Mouse (Mus musculus): ENCODE measurements around the gene Zswim4.

The Zswim4 gene

DNA sequence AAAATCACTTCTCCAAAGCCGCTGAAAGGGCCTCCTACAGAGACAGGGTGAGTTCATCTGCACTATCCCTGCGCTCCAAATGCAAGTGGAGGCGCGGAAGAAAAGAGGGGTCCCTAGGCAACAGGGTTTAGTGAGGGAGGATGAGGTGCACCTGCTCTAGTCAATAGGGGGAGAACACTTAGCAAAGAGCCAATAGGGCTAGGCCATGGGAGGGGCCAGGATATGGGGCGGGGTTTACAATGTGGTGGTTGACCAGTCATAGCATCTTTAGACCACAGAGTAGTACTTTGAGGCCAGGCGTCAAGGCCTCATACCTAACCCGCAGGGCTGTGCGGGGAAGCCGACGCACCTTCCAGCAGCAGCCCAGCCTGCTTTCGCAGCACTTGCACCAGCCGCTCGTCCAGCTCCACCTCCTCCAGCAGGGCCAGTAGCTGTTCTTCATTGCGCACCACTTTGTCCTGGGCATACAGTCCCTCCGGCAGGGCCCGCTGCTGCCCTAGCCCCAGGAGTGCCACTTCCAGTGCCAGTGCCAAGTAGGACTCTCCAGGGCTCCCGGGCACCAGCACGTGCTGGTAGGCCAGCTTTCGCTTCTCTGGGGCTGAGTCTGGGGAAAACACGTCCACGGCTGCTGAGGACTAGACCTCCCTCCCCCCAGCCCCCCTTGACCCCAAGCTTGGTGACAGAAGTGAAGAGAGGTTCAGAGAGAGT lies 13.4 kb downstream of the Zswim4 start:
- no peak for DNase-seq

DNA sequence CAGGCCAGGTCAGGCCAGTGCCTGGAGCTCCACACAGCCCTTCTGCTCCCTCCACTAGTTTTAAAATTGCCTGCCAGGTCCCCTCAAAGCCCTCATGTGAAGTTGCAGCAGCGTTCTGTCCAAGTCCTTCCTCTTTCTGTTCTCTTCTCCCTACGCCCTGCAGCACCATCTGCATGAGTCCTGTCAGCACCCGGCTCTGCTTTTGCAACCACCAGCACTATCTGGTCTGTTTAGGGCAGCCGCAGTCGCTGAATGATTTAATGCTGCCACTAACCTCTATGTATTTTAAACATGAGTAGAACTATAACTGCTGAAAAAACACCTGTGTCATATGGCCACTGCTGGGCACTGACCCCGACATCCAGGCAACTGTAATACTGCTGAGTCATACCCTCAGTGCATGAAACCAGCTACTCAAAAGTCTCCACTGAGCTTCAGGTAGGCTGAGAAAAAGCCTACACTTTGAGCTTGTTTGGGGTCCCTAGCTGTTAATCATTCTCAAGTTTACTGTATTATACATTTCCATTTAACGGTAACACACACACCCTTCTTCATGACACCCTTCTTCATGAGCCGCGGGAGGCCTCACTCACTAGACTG lies 14.2 kb downstream of the Zswim4 start:
- no peak for DNase-seq

DNA sequence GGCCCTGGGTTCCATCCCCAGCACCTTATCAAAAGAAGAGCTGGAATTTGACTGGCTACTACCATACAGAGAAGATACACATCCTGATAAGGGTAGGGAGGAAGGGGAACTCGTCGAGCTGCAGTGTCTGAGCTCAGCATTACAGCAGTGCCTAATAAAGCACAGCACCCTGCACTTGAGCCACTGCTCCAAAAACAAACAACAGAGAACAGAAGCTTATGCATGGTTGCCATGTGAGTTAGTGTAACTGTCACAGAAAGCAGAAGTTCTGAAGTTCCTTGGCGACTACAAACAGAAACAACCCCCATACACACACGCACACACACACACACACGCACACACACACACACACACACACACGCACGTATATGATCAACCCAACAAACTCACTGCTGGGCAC lies 16.8 kb downstream of the Zswim4 start:
- no peak for DNase-seq

DNA sequence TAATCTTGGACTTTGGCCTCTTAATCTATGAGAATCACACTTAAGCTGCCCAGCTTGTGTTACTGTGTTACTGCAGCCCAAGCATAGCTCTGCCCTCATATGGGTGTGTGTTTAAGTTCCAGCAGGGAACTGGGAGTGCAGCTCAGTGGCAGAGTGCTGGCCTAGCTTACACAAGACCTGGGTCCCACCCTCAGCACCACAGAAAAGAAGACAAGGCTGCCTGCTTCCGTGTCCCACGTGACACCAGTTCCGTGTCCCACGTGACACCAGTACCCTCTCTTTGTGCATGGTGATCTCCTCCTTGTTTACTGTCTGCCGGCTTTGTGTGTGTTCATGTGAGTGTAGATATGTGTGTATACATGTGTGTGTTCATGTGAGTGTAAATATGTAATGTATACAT lies 18.7 kb downstream of the Zswim4 start:
- no peak for DNase-seq

DNA sequence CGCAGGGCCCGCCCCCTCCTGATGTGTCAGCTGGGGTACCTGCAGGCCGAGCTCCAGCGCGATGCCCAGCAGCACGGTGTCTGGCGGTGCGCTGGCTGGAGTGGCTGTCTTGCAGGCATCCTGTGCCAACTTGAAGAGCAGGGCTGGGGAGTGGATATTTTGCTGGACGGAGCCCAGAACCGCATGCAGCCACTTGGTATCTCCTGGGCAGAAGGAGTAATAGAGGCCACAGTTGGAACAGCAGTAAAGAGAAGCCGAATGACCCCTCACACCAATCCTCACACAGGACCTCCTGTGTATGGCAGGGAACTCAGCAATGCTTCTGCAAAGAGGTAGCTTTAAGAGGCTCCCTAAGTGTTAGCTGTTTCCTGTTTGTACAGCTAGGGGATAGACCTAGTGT lies 19.6 kb downstream of the Zswim4 start:
- no peak for DNase-seq

DNA sequence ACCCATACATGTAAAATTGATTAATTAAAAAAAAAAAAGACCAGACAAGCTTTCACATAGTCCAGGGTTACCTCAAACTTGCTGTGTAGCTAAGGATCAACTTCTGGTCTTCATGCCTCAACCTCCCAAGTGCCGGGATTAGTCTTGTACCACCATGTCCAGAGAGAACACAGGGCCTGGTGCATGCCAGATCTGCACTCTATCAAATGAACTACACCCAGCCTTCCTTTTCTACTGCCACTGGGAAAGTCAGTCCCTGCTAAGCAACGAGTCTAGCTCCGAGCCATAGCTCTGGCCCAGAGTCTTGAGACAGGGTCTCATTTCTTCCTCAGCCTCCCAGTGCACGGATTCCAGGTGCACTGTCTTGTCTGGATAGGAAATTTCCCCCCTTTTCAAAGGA lies 23.6 kb downstream of the Zswim4 start:
- DNase-seq = no peak

DNA sequence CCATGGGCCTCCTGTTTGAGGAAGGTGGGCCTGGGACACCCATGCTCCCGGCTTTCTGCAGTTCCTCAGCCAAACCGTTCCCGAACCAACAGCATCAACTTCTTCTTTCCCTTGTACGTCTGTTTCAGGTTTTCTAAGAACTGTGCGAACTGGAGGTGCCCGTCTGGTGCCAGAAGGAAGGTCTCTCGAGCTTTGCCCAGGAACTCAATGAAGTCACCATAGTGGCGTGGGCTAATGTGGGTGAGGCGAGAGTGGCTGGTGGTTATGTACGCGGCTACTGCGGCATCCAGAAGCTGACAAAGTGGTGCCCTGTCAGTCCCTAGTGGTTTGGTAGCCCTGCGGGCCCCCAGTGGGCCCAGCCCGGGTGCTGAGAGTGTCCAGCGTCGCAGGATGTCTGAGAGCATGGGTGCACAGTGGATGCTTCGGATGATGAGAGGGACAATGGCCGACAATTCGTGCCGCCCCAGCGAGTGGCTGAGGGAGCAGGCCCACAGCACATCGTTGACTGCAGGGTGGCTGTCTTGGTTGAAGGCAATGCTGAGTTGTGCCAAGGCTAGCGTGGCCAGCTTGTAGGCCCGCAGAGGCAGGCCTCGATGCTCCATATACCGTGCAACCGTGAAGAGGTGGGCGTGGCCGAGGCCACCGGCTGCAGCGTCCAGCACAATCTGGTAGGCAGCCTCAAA lies 24.8 kb downstream of the Zswim4 start:
- DNase-seq = no peak

DNA sequence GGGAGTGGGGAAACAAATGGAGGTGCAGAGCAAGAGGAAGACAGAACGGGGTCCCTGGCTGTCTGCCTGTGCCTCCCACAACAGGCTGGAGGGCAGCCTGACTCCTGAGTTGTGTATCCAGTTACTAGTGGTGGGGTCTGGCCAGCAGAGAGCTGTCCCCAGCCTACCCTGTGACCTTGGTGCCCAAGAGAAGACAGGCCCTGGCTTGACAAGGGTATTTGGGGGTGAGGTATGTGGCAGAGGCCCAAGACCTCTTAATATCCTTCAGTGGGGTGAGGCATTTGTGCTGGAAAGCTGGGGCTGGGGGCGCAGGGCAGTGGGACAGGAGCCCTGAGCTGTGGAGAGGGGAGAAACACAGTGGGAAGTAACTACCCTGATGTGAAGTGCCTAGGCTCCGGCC lies 25.7 kb downstream of the Zswim4 start:
- no peak for DNase-seq

DNA sequence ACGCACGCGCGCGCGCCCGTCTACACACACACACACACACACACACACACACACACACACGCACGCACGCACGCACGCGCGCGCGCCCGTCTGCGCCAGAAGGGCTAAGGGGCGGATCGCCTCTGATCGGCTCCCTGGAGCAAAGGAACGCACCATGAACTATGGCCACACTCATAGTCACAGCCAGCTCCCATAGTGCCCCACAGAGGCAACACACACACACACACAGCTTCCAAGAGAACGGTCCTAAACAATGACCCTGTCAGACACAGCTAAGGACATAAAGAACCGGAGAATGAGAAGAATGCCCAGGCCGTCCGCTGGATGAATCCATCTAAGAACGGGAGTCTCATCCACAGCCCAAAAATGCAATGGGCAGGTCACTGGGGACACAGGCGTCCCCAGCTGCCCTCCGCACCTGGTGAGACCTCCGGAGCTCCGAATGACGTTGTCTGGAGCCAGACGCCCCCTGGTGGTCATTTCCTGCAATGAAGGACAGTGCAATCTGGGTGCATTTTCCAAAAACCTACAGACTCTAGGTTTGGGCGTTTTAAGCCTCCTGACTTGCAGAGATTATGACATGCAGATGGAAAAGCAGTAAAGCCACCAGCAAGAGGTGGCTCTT lies 26.6 kb downstream of the Zswim4 start:
- DNase-seq = peak; percentile 78

DNA sequence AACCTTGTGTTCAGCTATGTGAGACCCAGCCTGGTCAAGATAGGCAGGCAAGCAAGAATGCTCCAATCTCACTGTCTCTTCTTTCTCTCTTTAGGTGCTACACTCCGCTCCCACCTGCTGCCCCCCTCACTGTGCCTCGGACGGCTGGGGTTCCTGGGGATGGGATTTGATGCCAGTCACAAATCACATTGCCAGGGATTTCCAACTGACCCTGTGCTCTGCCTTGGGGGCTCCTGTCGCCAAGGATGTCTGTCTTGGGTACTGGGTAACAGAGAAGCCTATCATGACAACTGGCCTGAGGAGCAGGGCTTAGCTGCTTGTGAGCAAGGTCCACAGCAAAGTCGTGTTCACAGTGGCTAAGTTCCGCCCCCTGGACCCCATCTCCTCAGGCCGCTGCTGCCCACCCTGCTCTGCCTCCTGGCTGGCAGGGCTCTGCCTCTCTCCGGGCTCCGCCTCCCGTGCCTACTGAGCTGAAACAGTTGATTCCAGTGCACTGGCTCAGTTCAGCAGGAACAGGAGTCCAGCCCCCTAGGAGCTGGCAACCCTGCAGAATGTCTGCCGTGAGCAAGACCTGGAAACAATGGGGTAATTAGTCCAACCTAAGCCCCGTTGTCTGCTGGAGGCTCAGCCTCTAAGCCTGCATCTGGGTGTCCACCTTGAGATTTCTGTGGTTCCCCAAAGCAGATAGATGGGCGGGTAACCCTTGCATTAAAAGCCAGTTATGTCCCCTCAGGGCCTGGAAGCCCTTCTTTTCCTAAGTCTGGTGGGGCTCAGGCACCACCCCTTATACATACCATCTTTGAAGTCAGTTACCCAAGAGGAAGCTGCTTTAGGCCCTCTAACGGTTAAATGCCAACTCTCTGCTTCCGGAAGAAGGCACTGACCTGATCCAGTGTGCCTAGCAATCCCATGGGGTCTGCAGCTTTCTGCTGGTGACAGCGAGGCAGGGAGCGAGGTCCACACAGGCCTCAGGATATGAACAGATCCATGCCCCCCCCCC lies 28.2 kb downstream of the Zswim4 start:
- no peak for DNase-seq

DNA sequence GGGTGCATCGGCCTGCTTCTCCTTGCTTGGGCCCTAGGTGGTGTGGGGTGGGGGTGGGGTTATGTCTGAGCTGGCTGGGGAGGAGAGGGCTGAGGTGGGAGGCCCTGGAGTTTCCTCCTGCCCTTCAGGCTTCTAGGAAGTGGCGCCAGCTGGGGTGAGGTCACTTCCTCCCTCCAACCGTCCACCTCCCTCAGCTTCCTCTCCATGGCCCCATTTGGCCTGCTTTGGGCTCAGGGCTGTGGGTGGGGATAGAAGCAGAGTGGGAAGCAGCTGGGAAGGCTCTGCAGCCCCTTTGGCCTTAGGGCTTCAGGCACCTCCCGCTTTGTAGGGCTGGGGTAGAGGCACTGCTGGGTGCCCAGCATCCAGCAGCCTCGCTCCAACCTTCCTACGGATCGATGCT lies 29.0 kb downstream of the Zswim4 start:
- no peak for DNase-seq

DNA sequence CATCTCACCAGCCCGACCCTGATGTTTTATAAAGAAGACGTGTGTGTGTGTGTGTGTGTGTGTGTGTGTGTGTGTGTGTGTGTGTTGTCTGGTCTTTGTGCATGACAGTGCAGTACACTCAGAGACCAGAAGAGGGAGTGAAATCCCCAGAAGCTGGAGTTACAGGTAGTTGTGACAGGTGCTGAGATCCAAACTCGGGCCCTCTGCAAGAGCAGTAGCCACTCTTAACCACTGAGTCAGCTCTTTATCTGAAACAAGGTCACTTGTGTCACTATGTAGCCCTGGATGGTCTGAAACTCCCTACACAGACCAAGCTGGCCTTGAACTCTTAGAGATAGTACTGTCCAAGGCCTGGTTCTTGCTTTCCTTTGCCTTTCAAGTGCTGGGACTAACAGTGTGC lies 30.2 kb downstream of the Zswim4 start:
- DNase-seq = no peak

DNA sequence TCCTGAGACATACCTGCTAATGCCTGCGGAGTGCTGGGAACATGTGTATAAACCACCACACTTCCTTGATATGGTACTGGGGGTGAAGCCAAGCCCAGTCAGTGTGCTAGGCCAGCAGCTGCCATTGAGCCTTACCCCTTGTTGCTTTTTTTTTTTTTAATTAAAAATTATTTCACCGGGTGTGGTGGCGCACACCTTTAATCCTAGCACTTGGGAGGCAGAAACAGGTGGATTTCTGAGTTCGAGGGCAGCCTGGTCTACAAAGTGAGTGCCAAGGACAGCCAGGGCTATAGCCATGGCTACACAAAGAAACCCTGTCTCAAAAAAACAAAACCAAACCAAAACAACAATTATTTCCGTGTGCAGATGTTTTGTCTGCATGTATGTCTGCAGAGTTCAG lies 31.8 kb downstream of the Zswim4 start:
- no peak for DNase-seq

DNA sequence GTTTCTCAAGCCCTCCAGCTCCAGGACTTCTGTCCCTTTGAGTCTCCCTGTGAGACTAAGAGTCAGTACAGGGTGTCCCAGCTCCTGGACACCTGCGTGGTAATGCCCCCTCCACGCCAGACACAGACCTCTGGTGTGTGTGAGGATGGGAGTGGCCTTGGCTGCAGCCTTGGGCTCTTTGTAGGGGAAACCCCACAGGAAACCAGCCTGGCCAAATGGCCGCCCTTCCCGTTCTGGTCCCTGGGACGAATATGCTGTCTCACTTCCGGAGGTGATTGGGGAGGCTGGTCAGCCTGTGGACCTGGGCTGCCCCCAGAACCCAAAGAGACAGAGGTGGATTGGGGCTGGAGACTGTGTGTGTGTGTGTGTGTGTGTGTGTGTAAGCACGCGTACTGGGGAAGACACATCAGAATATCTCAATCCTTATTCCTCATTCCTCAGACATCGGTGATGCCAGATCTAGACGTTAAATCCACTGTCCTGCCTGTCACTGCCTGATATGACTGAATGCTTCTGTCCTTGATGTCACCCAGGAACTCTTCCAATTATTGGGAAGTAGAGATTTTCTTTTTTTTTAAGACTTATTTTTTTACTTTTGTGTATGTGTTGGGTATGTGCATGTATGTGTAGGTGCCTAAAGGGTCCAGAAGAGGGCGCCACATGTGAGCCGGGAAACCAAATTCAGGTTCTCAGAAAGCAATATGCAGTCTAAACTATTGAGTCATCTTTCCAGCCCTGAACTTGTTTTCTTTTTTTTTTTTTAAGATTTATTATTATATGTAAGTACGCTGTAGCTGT lies 32.7 kb downstream of the Zswim4 start:
- no peak for DNase-seq

DNA sequence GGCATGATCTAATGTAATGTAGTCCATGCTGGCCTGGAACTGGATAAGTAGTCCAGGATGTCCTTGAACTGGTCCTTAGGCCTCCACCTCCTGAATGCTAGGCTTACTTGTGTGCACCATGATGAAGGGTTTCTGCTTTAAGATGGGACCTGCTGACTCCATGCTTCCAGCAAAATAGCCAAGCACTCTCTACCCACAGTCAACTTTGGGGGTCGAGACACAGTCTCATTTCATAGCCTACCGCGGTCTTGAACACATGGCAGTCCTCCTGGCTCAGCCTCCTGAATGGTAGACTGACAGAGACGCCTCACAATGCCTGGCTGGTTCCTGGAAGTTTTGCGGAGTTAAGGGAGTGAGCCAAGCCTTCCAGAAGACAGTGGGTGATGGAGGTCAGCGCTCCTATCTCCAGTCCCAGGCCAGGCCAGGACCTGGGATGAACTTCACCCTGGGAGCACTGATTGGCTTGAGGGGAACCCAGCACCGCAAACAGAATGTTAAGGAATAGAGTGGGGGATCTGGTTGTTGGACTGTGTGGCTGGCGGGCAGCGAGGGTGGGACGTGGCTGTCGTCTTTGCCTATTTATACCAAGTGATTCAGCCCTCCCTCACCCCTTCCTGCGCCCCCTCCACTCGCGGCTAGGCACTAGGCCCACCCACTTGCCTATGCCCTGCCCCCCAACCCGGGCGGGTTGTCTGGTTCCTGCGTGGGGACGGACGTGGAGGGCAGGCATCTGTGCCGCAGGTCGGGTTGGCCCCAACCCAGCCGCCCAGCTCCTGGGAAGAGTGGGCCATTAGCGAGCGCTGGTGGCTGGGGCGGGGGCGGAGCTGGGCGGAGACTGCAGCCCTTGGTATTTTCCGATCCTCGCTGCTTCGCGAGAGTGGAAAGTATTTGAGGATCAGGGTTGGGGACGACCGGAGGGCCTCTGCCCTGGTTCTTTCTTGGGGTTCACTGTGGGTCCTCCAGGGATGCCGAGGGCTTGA lies 33.6 kb downstream of the Zswim4 start:
- DNase-seq = no peak

DNA sequence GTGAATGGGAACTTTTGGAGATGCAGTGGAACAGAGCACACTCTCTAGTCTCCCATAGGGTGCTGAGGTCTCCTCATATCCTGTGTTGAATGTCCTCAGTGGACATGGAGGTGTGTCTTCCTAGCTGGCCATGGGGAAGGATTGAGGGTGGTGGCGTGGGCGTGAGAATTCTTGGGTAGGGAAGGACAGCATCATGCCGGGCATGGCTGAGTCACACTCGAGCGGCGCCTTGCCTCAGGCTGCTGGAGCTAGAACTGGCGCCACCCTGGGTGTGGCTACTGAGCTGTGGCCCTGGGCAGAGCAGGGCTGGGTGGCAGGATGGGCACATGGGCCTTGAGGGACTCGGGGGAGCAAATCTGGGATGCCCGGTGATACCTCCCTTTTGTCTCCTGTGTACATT lies 34.4 kb downstream of the Zswim4 start:
- no peak for DNase-seq

DNA sequence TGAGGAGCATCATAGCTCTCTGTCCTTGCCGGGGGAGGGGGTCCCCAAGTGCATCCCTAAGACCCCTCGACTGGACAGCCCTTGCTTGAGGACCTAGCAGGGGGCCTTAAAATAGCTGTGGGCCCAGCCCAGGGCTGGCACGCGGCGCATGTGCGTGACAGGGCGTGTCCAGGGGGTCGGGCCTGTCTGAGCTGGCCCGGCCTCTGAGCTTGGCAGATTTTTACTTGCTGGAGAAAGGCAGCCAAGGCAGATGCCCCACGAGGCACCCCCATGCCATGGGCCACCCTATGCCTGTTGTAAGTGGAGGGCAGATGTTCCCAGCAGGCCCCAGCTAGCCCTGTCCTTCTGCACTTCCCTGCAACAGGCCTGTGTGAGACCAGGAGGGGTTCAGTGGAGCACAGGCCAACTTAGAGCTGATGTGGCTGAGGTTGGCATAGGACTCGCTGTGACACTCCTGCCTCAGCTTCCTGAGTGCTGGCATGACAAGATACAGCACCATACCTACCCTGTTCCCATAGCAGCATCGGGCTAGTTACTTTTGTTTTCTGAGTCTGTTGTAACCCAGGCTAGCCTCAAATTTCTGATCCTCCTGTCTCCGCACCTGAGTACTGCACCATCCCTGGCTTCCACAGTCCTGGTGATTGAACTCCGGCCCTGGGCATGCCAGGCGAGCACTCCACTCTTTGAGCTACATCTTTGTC lies 35.2 kb downstream of the Zswim4 start:
- no peak for DNase-seq

DNA sequence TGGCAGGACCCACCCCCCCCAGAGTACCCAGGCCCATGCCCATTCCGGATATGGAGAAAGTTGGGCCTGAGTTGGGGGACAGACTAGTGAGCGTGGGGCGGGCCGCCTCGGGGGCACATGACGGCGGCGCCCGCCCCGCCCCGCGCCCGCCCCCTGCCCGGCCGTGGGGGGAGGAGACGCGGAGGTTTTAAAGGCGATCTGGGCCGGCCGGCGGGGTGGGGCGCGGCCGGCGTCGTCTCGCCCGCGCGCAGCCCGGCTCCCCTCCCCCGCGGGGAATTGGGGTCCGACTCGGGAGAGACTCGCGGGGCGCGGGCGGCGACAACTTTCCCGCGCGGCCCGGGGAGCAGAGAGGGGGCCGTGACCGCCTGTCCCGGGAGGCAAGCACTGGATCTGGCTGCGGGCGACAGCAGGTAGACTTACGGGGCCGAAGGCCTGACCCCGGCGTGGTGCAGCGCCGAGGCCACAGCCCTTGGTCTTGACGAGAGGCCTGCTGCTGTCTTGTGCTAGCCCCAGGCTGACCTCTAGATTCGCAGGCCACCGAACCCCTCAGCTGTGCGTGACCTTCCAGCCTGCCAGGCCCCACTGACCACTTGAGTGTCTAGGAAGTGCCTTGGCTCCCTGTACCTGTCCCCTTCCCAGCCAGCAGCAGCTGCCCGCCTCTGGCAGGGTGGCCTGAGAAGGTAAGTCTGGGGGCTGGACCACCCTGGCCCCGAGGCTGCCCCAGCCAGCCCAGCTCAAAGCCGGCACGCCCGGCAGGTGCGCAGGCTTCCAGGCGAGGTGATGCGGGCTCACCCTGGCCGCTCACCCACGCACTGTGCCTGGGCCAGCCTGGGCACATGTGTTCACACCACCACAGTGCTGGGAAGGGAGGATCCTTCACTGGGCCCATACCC lies 36.0 kb downstream of the Zswim4 start:
- no peak for DNase-seq

DNA sequence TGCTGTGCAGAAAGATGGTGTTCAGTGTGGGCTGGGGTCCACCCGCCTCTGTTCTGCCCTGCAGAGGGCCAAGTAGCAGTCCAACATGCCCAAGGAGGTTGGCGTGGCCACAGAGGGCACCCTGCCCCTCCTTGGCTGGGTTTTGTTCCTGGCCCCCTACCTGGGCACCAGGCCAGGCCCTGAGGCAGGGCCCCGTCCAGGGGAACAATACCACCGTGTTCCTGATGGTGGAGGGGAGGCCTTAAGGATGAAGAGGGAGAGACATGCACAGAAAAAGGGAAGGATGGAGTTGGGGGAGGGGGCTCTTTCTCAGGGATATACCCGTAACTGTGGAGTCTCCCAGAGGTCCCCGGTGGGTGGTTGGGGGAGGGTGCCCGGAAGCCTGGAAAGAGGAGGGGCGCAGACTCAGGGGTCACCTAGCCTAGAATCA lies 36.7 kb downstream of the Zswim4 start:
- DNase-seq = no peak

All from cerebellum, adult 11 months (tissue).